Mouse (Mus musculus) liver, adult 2 months (tissue): ENCODE results near the gene Oas2. TPM values are rescaled to one million over a fixed set of nuclear protein-coding genes. Genes with fewer than 3 reads are reported as not detected.

ENCODE experiments used
- DNase-seq: peaks from one replicate; pipeline ENCODE4 v3.0.0-alpha.2; 2011; ENCODE audit warnings: low read depth, low spot score; ENCODE audit errors: extremely low read depth
- H3K27ac ChIP-seq: fragments of 200-500 bp; replicated peaks from 2 replicates; pipeline ENCODE4 v1.5.1; 2012; ENCODE audit warnings: low read depth, mild to moderate bottlenecking, control low read depth, inconsistent platforms, low read length; ENCODE audit not compliant: insufficient read depth
- H3K27me3 ChIP-seq: fragments of 200-500 bp; 2 replicates; pipeline ENCODE4 v1.6.1; 2012; ENCODE audit warnings: mild to moderate bottlenecking, moderate library complexity, low read length, inconsistent platforms; ENCODE audit not compliant: control insufficient read depth, insufficient read depth
- H3K36me3 ChIP-seq: fragments of 200-500 bp; 2 replicates; pipeline ENCODE4 v1.6.1; 2012; ENCODE audit warnings: low read length, inconsistent platforms; ENCODE audit not compliant: control insufficient read depth, insufficient read depth
- H3K4me1 ChIP-seq: fragments of 200-500 bp; 2 replicates; pipeline ENCODE4 v1.6.1; 2011; ENCODE audit warnings: low read length; ENCODE audit not compliant: control insufficient read depth, insufficient read depth
- H3K4me3 ChIP-seq: fragments of 200-500 bp; 2 replicates; pipeline ENCODE4 v1.5.1; 2011; ENCODE audit warnings: low read depth, mild to moderate bottlenecking, control low read depth, low read length, moderate library complexity; ENCODE audit not compliant: insufficient read depth
- H3K79me2 ChIP-seq: fragments of 200-500 bp; 2 replicates; pipeline ENCODE4 v1.6.1; 2012; ENCODE audit warnings: inconsistent platforms, mild to moderate bottlenecking, low read length, moderate library complexity; ENCODE audit not compliant: control insufficient read depth, insufficient read depth
- H3K9ac ChIP-seq: fragments of 200-500 bp; 2 replicates; pipeline ENCODE4 v1.6.1; 2012; ENCODE audit warnings: low read depth, mild to moderate bottlenecking, control low read depth, inconsistent platforms, low read length
- CTCF ChIP-seq: fragments of 200-500 bp; IDR thresholded peaks from 2 replicates; pipeline ENCODE4 v1.5.1; 2011; ENCODE audit warnings: low read depth, low read length, control low read depth
- POLR2A ChIP-seq: fragments of 200-500 bp; IDR thresholded peaks from 2 replicates; pipeline ENCODE4 v1.6.1; 2011; ENCODE audit warnings: low read length, control low read depth; ENCODE audit not compliant: insufficient read depth; ENCODE audit errors: extremely low read depth
- WGBS: fragments of 180-500 bp; shearing (Covaris S2); methylation state at CpG from one replicate; pipeline ENCODE4 v1.1.7; 2018; 5-methylcytosine and 5-hydroxymethylcytosine counted together
- polyA plus RNA-seq: library from polyadenylated mRNA; depleted of rRNA; stranded (reverse); fragments of >200 nt; gene quantifications from 2 replicates; pipeline ENCODE4 v1.2.3, GENCODE M21; 2012
- total RNA-seq: library from RNA; depleted of rRNA; stranded (reverse); fragments of >200 nt; gene quantifications from 2 replicates; pipeline ENCODE4 v1.2.3, GENCODE M21; 2014

The Oas2 gene
- total and polyA plus RNA-seq, 2 experiments: 1.8 to 5.4 TPM

DNA sequence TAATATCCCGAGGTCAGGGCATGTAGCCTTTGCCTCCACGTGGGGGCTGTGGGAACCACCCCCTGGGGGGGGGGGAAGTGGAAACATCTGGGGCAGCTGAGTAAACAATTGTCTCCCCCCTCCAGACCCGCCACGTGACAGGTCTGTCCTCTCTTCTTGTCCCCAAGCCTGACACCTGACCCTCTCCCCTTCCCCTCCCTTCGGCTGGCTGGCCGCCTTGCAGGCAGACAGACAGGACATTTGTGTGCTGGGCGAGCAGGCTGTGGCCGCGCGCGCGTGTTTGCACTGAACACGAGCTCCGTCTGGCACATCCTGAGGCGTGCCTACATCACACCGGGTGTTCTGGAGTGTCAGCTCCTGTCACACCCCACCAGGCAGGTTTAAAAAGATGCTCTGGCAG is 43.1 kb downstream of the Oas2 start:
- H3K9ac ChIP-seq: no peak overlapping the region
- H3K79me2 ChIP-seq: no peaks in the 10 kb centered on the region
- no peak overlapping the region for H3K27ac ChIP-seq
- TF ChIP-seq POLR2A (no peak), CTCF (no peak)
- H3K4me3 ChIP-seq: no peak overlapping the region
- peaks cover 16% of the 10 kb centered on the region for H3K27me3 ChIP-seq
- DNase-seq: no peak
- H3K36me3 ChIP-seq: no peaks in the 10 kb centered on the region
- WGBS: 15% methylated on average over 16 of the region's 16 CpGs
- H3K4me1 ChIP-seq: no peaks in the 10 kb centered on the region

DNA sequence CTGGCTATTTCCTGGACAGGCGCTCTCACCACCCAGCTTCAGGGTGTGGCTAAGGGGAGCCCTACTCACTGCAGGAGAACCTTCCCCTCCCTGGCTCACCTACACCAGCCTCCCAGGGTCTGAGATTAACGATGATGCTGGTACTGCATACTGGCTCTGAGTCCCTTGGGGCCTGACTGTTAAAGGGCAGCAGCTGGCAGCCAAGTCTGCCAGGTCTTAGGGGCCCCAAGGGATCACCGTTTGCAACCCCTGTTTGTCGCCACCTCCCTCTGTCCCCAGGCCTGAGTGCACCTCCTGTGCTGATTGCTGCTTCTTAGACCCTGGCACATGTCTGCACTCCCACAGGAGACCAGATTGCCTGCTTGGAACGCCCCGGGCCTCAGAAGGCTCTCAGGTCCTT is 45.2 kb downstream of the Oas2 start:
- Histone ChIP-seq H3K9ac (no peak overlapping the region), H3K79me2 (no peaks in the 10 kb centered on the region), H3K27ac (no peak overlapping the region), H3K36me3 (no peaks in the 10 kb centered on the region), H3K27me3 (no peaks in the 10 kb centered on the region; the same call in 1 of the 2 replicates), H3K4me1 (no peaks in the 10 kb centered on the region), H3K4me3 (no peak overlapping the region)
- no peak for TF ChIP-seq CTCF
- no peak for TF ChIP-seq POLR2A
- DNase-seq: no peak
- WGBS: 58% methylated on average over 6 of the region's 6 CpGs

DNA sequence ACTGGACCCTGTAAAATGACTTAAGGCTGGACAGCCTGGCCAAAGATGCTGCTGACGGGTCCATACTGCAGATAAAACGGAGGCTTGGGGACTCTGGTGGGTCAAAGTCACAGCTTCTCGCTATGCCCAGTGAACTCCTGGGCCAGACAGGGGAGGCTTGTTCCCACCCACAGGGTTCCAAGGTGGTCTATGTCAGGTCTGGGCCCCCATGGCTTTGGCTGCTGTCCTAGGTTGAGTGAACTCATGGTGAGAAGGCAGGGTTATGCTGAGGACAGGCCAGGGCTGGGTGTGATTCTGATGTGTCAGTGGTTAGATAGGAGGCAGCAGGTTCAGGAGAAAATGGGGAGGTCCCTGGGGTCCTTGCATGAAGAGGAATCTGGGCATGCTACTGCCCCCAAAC is 46.0 kb downstream of the Oas2 start:
- TF ChIP-seq CTCF (no peak), POLR2A (no peak)
- no peak overlapping the region for H3K9ac ChIP-seq
- DNase-seq: no peak
- H3K27ac ChIP-seq: no peak overlapping the region
- H3K4me1 ChIP-seq: peaks cover 3% of the 10 kb centered on the region; the same call in 1 of the 2 replicates
- no peaks in the 10 kb centered on the region; the same call in 1 of the 2 replicates for H3K27me3 ChIP-seq
- 81% methylated on average over 3 of the region's 3 CpGs for whole genome bisulfite sequencing
- no peaks in the 10 kb centered on the region for H3K79me2 ChIP-seq
- H3K4me3 ChIP-seq: no peak overlapping the region
- no peaks in the 10 kb centered on the region for H3K36me3 ChIP-seq

DNA sequence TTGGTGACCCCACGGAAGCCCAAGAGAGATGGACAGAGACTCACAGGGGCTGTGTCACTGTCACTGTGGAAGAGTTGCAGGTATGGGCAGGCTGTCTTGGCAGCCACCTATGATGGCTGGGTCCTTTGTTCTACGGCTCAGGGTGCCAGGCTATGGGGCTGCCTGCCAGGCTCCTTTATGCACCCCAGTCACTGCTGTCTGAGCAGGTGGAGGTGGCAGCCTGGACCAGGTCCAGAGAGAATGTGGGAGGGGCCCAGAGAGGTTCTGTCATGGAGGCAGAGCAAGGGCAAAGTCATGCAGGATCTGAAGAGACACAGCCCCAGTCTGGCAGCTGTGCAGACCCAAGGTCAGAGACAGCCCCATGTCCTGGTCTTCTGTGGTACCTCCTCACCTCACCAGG is 46.7 kb downstream of the Oas2 start:
- Histone ChIP-seq H3K9ac (no peak overlapping the region), H3K79me2 (no peaks in the 10 kb centered on the region), H3K27me3 (no peaks in the 10 kb centered on the region; the same call in 1 of the 2 replicates), H3K4me3 (no peak overlapping the region), H3K27ac (no peak overlapping the region), H3K4me1 (peaks cover 3% of the 10 kb centered on the region; the same call in 1 of the 2 replicates), H3K36me3 (no peaks in the 10 kb centered on the region)
- TF ChIP-seq POLR2A (no peak), CTCF (no peak)
- no peak for DNase-seq
- 71% methylated on average over 2 of the region's 2 CpGs for WGBS

DNA sequence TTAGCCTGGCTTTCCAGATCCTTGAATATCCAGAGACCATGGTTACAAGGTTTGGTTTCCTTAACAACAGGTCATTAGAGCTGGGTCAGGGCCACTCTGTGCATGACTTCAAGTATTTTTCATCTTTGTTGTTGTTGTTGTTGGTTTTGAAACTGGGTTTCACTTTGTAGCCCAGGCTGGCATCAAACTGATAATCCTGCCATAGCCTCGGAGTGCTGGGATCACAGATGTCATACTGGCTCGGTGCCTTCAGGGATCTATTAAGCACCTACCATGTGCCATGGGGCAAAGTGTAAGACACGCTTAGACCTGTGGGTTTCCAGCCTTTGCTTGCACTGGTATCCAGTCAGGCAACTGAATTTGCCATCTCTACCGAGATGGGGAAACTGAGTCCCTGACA is 47.2 kb downstream of the Oas2 start:
- Histone ChIP-seq H3K79me2 (no peaks in the 10 kb centered on the region), H3K27ac (no peak overlapping the region), H3K9ac (no peak overlapping the region), H3K36me3 (no peaks in the 10 kb centered on the region), H3K4me1 (peaks cover 3% of the 10 kb centered on the region; the same call in 1 of the 2 replicates), H3K4me3 (no peak overlapping the region), H3K27me3 (no peaks in the 10 kb centered on the region; the same call in 1 of the 2 replicates)
- TF ChIP-seq POLR2A: no peak
- no peak for TF ChIP-seq CTCF
- DNase-seq: no peak
- 79% methylated on average over 4 of the region's 4 CpGs for WGBS

DNA sequence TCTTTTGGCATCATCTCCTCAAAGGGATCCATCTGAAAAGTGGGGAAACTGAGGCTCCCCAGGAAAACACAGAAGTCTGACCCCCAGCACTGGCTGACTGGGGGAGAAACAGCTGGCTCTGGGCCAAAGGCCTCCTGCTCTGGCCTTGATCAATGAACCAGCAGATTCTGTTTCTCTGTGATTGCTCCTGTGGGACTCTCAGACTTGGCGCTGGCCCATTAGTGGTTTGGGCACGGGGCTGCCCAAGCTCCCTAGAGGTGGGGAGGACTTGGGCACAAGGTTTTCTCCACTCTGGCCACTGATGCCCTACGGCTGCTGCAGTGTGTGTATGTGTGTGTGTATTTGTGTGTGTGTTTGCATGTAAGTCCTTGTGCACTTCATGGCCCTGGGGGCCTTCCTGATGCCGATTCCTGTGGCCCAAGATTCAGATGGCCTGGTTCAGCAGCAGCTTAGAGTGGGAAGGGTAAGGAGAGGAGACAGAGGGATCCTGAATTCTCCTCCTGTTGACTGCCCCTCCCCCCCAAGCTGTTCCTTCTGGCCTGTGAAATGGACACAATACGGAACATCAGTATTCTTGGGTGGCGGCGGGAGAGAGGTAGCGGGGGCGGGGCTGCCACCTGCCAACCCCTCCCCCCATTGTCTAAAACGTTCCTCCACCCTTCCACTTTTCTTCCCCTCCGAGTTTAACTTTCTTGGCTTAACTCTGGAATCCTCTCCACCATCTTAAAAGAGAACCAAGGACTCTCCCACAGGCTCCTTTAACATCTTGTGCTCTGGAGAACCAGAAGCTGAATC is 48.5 kb downstream of the Oas2 start:
- H3K79me2 ChIP-seq: no peaks in the 10 kb centered on the region
- no peak overlapping the region for H3K27ac ChIP-seq
- H3K4me1 ChIP-seq: peaks cover 3% of the 10 kb centered on the region; the same call in 1 of the 2 replicates
- H3K36me3 ChIP-seq: no peaks in the 10 kb centered on the region
- WGBS: 57% methylated on average over 11 of the region's 11 CpGs
- H3K4me3 ChIP-seq: no peak overlapping the region
- no peak for TF ChIP-seq CTCF
- no peak for TF ChIP-seq POLR2A
- no peaks in the 10 kb centered on the region for H3K27me3 ChIP-seq
- DNase-seq: no peak
- no peak overlapping the region for H3K9ac ChIP-seq
